Mouse (Mus musculus) neural tube, embryonic 14.5 days (tissue): ENCODE results near the gene Gm6890. TPM values are rescaled to one million over a fixed set of nuclear protein-coding genes. Genes with fewer than 3 reads are reported as not detected.
"Not testable (repeated sequence)": the region's sequence is repeated elsewhere in the genome, so short reads cannot be mapped to it uniquely, and the experiment has no call there.

Experiments used
- ATAC-seq: fragments of 200-750 bp; cut with Nextera tagmentation; 2 replicates; pipeline ENCODE4 v1.8.0; 2017; ENCODE audit warnings: low read depth, mild to moderate bottlenecking, moderate TSS enrichment, moderate library complexity
- H3K27ac ChIP-seq: fragments of 300-500 bp; sonication (generic); 2 replicates; pipeline ENCODE4 v1.5.1; 2014; ENCODE audit warnings: low read depth, mild to moderate bottlenecking, control low read depth, low read length, moderate library complexity, mixed read lengths
- H3K27me3 ChIP-seq: fragments of 300-500 bp; sonication (generic); 2 replicates; pipeline ENCODE4 v1.6.1; 2014; ENCODE audit warnings: low read length; ENCODE audit not compliant: control insufficient read depth, insufficient read depth
- H3K36me3 ChIP-seq: fragments of 300-500 bp; sonication (generic); 2 replicates; pipeline ENCODE4 v1.6.1; 2014; ENCODE audit warnings: low read length, mixed read lengths; ENCODE audit not compliant: control insufficient read depth, insufficient read depth
- H3K4me1 ChIP-seq: fragments of 300-500 bp; sonication (generic); 2 replicates; pipeline ENCODE4 v1.6.1; 2014; ENCODE audit warnings: low read length; ENCODE audit not compliant: control insufficient read depth, insufficient read depth
- H3K4me2 ChIP-seq: fragments of 300-500 bp; sonication (generic); 2 replicates; pipeline ENCODE4 v1.6.1; 2014; ENCODE audit warnings: mild to moderate bottlenecking, low read depth, low read length, control low read depth
- H3K4me3 ChIP-seq: fragments of 300-500 bp; sonication (generic); 2 replicates; pipeline ENCODE4 v1.5.1; 2014; ENCODE audit warnings: low read depth, low read length, control low read depth, mixed read lengths
- H3K9ac ChIP-seq: fragments of 300-500 bp; sonication (generic); replicated peaks from 2 replicates; pipeline ENCODE4 v1.6.1; 2014; ENCODE audit warnings: low read depth, mild to moderate bottlenecking, control low read depth, low read length, mixed read lengths
- H3K9me3 ChIP-seq: fragments of 300-500 bp; sonication (generic); 2 replicates; pipeline ENCODE4 v1.6.1; 2016; ENCODE audit warnings: low read length; ENCODE audit not compliant: control insufficient read depth
- WGBS: fragments of 180-500 bp; shearing (Covaris S2); extraction: QIAGEN DNeasy Blood & Tissue Kit; methylation state at CpG from one replicate; pipeline ENCODE4 v1.1.7; 2014; 5-methylcytosine and 5-hydroxymethylcytosine counted together
- polyA plus RNA-seq: library from polyadenylated mRNA; unstranded; fragments of >200 nt; fragmentation: Nextera tagmentation; extraction: Ambion mirVana; gene quantifications from 2 replicates; pipeline ENCODE4 v1.2.1, GENCODE M21; 2014

The Gm6890 gene
- polyA plus RNA-seq, result not detected in 2 replicates

- H3K27me3 ChIP-seq, H3K9ac ChIP-seq, H3K4me3 ChIP-seq, H3K9me3 ChIP-seq, H3K4me1 ChIP-seq, H3K36me3 ChIP-seq, H3K4me2 ChIP-seq, ATAC-seq, H3K27ac ChIP-seq: not testable (repeated sequence)
- 84% methylated on average over 8 of the region's 9 CpGs for WGBS
Measured at GRCm38 (mm10) chrX:74740627-74741026, at the start of gene Gm6890. Gm6890 (plus strand) TSS chrX:74740927.

- ATAC-seq, H3K4me1 ChIP-seq, H3K4me2 ChIP-seq, H3K27ac ChIP-seq, H3K27me3 ChIP-seq, H3K9ac ChIP-seq, H3K36me3 ChIP-seq, H3K9me3 ChIP-seq, H3K4me3 ChIP-seq: not testable (repeated sequence)
- 88% methylated on average over 4 of the region's 10 CpGs for WGBS
Measured at GRCm38 (mm10) chrX:74726195-74726594, 14.5 kb upstream of the Gm6890 start.

- not testable (repeated sequence) for H3K4me1 ChIP-seq, ATAC-seq, H3K9ac ChIP-seq, H3K27ac ChIP-seq, H3K9me3 ChIP-seq, H3K4me2 ChIP-seq, H3K27me3 ChIP-seq, H3K36me3 ChIP-seq, H3K4me3 ChIP-seq
- no CpG with 5 or more reads among the region's 1 CpGs for WGBS
Measured at GRCm38 (mm10) chrX:74770715-74771114, 30.0 kb downstream of the Gm6890 start.

Other genes starting within 250 kb of the Gm6890 start
- not detected in 2 replicates for gene Olfr1326-ps1, start 166.0 kb upstream of the Gm6890 start, polyA plus RNA-seq
- not detected in 2 replicates for gene Olfr1325, start 148.2 kb upstream of the Gm6890 start, polyA plus RNA-seq
- gene Gm5640, start 95.3 kb upstream of the Gm6890 start, polyA plus RNA-seq, result 0.13 TPM in 1 of 2 replicates, not detected in the other
- gene Gm5936, start 96.3 kb downstream of the Gm6890 start, polyA plus RNA-seq, result not detected in 2 replicates